In genomic region chr7:134679314-134680158, GRCm38 (mm10) we compare ENCODE assay signal across 10 mouse cellular contexts. TPM values are rescaled to one million over a fixed set of nuclear protein-coding genes. Genes with fewer than 3 reads are reported as not detected.
DNase-seq lines count a peak whose midpoint lies in the region; ATAC-seq and TF ChIP-seq lines count a peak whose summit lies in the region.
"Had no signal": no experiment of that assay in that cellular context is flagged by ENCODE, and none has a peak within 500 bp of the region (broad histone marks: within the 10 kb centered on the region; RNA-seq: fewer than 3 reads in every experiment).

No protein-coding gene starts in this region.

- peak overlapping the region; percentile 72 for H3K27ac ChIP-seq in forebrain, embryonic 10.5 days
- H3K27ac ChIP-seq in forebrain, embryonic 16.5 days (ENCODE audit: low read length), result no peak overlapping the region
- 0 out of 2 replicates have a peak overlapping the region, but pooled peaks have one; percentile 28 for H3K27ac ChIP-seq in intestine, postnatal 0 days (ENCODE audit: low read depth, low read length)

- no peak for TF ChIP-seq CTCF in intestine, postnatal 0 days (IDR thresholded peaks at IDR 0.05; ENCODE audit: low read depth)

- H3K4me1 ChIP-seq in forebrain, embryonic 10.5 days, result peaks cover 44% of the 10 kb centered on the region
- 0 out of 2 replicates have a peak, but pooled peaks cover 3% of the 10 kb centered on the region for H3K4me1 ChIP-seq in forebrain, embryonic 16.5 days (replicated peaks; ENCODE audit: control insufficient read depth, insufficient read depth, low read length)
- H3K4me1 ChIP-seq in intestine, postnatal 0 days (replicated peaks; ENCODE audit: control insufficient read depth, insufficient read depth, low read length), result no peaks in the 10 kb centered on the region

- H3K4me2 ChIP-seq in forebrain, embryonic 16.5 days (ENCODE audit: low read length), result no peak overlapping the region
- H3K4me2 ChIP-seq in intestine, postnatal 0 days (replicated peaks; ENCODE audit: low read depth), result no peak overlapping the region

- WGBS in forebrain, embryonic 10.5 days, result 41% methylated on average over 13 of the region's 13 CpGs
- WGBS in forebrain, embryonic 16.5 days, result 36% methylated on average over 13 of the region's 13 CpGs
- 61% methylated on average over 13 of the region's 13 CpGs for WGBS in intestine, postnatal 0 days

- no peak for DNase-seq in forebrain, embryonic 10.5 days (ENCODE audit: extremely low spot score, low spot score)
- DNase-seq in ovary, adult 18-20 months (ENCODE audit: low spot score), result peak; percentile 41
- no peak for DNase-seq in ovary, postnatal 10 days (ENCODE audit: low spot score)
- DNase-seq in urinary bladder, postnatal 36 days (ENCODE audit: low spot score in 2 of 2), result no peak
- no peak for DNase-seq in right cerebral cortex, postnatal 10 days (ENCODE audit: low spot score in 2 of 2)
- DNase-seq: thymus, postnatal 4 days had no signal

- H3K9ac ChIP-seq in forebrain, embryonic 16.5 days (replicated peaks; ENCODE audit: low read depth, low read length), result no peak overlapping the region
- H3K9ac ChIP-seq in intestine, postnatal 0 days (ENCODE audit: low read depth, low read length), result no peak overlapping the region

- no peaks in the 10 kb centered on the region for H3K36me3 ChIP-seq in forebrain, embryonic 10.5 days (replicated peaks)
- no peaks in the 10 kb centered on the region for H3K36me3 ChIP-seq in forebrain, embryonic 16.5 days (ENCODE audit: control insufficient read depth, insufficient read depth)
- H3K36me3 ChIP-seq in intestine, postnatal 0 days (ENCODE audit: control insufficient read depth, insufficient read depth), result no peaks in the 10 kb centered on the region

- H3K27me3 ChIP-seq in forebrain, embryonic 10.5 days (ENCODE audit: poor library complexity, severe bottlenecking), result no peaks in the 10 kb centered on the region
- H3K27me3 ChIP-seq in forebrain, embryonic 16.5 days (replicated peaks; ENCODE audit: control insufficient read depth, insufficient read depth, low read length), result no peaks in the 10 kb centered on the region
- no peaks in the 10 kb centered on the region for H3K27me3 ChIP-seq in intestine, postnatal 0 days (replicated peaks; ENCODE audit: control insufficient read depth, insufficient read depth, low read length)

- ATAC-seq in forebrain, embryonic 16.5 days, result no peak
- ATAC-seq in intestine, postnatal 0 days, result 0 out of 2 replicates have a peak, but pooled peaks have one; percentile 30
- ATAC-seq in erythroblast, adult 5-6 weeks (replicated peaks; ENCODE audit: low FRiP score, poor library complexity, severe bottlenecking), result no peak

- no peaks in the 10 kb centered on the region for H3K9me3 ChIP-seq in forebrain, embryonic 10.5 days
- H3K9me3 ChIP-seq in forebrain, embryonic 16.5 days (ENCODE audit: control insufficient read depth, low read length), result no peaks in the 10 kb centered on the region
- no peaks in the 10 kb centered on the region for H3K9me3 ChIP-seq in intestine, postnatal 0 days (ENCODE audit: control insufficient read depth)

- no peak overlapping the region for H3K4me3 ChIP-seq in forebrain, embryonic 10.5 days
- H3K4me3 ChIP-seq in forebrain, embryonic 16.5 days (replicated peaks; ENCODE audit: low read length), result no peak overlapping the region
- H3K4me3 ChIP-seq in intestine, postnatal 0 days (ENCODE audit: low read depth, low read length), result no peak overlapping the region
- H3K4me3 ChIP-seq: myocyte had no signal

RNA-seq across cellular contexts. Expression of gene Dock1, which starts 9.1 kb away (rescaled TPM):
- 25.6 and 26.0 TPM in 2 replicates for polyA plus RNA-seq in forebrain, embryonic 10.5 days (2016; fragmentation: Nextera tagmentation; extraction: Ambion mirVana)
- 7.7 and 10.5 TPM in 2 replicates for polyA plus RNA-seq in forebrain, embryonic 16.5 days (2015; fragmentation: Nextera tagmentation; extraction: Ambion mirVana)
- 8.7 and 9.7 TPM in 2 replicates for polyA plus RNA-seq in intestine, postnatal 0 days (2015; fragmentation: Nextera tagmentation; extraction: Ambion mirVana)
- 3.8 and 5.4 TPM in 2 replicates for total RNA-seq in erythroblast, adult 5-6 weeks (2015; ENCODE audit: low replicate concordance)
- total RNA-seq in erythroblast, adult 5-6 weeks (2017; ENCODE audit: low replicate concordance), result 2.4 and 3.1 TPM in 2 replicates
